Mouse (Mus musculus): ENCODE data around the gene Tmem123.

- TF ChIP-seq TAL1 (IDR thresholded peaks at IDR 0.05; ENCODE audit: low read length): no peak
- TF ChIP-seq CTCF (IDR thresholded peaks at IDR 0.05 in 2 of 3, conservative IDR thresholded peaks at IDR 0.05 in 1 of 3; ENCODE audit: control insufficient read depth in 1 of 3, insufficient read depth in 1 of 3, low read depth in 2 of 3, low read length in 3 of 3, poor library complexity in 1 of 3, severe bottlenecking in 1 of 3): no peak
- no peak; the same call in 1 of the 2 replicates for TF ChIP-seq BHLHE40 (IDR thresholded peaks at IDR 0.05; ENCODE audit: borderline replicate concordance, low read depth, low read length)
- TF ChIP-seq POLR2AphosphoS2 (IDR thresholded peaks at IDR 0.05; ENCODE audit: low read length): peak; percentile 66; the same call in 1 of the 2 replicates
- TF ChIP-seq EP300 (IDR thresholded peaks at IDR 0.05; ENCODE audit: low read depth in 1 of 2, low read length in 2 of 2): no peak
- TF ChIP-seq RCOR1 (IDR thresholded peaks at IDR 0.05; ENCODE audit: low read depth, low read length): no peak
- peak in 1 of 2 experiments; percentile 40; a peak in 2 of 4 replicates for TF ChIP-seq POLR2A (IDR thresholded peaks at IDR 0.05; ENCODE audit: control insufficient read depth in 1 of 2, insufficient read depth in 1 of 2, low read depth in 1 of 2, low read length in 2 of 2, poor library complexity in 1 of 2)
- TF ChIP-seq MEF2A (IDR thresholded peaks at IDR 0.05; ENCODE audit: extremely low read depth, insufficient replicate concordance, low read depth, low read length, poor library complexity, severe bottlenecking): no peak
- TF ChIP-seq JUND (IDR thresholded peaks at IDR 0.05; ENCODE audit: low read depth, low read length): no peak
These were observed 32.5 kb downstream of the Tmem123 start for GRCm38 (mm10) chr9:7796129-7796864.
